Mouse (Mus musculus): ENCODE measurements around the gene Rcan2. TPM values are rescaled to one million over a fixed set of nuclear protein-coding genes. Genes with fewer than 3 reads are reported as not detected.

The Rcan2 gene
- polyA plus RNA-seq, 1 experiment from 2014 or later, result 57.7 TPM

DNA sequence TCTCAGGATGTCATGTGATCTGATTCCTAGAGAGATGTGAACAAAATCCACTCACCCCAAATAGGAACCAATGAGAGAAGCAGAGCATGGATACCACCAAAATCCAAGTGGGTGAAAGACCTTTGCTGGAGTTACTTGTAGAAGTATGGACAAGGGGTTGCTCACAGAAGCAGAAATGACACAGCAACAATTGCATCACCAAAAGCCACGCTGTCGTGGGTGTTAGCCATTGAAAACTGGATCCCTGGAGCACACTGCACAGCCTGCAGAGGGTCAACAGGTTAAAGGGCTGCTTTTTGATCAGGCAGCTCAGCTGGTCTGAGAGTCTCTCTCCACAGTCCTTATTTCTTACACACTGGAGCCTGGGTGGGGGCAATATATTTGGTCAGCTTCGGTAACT lies 274.4 kb downstream of the Rcan2 start:
- Histone ChIP-seq H3K36me3 (ENCODE audit: control insufficient read depth, insufficient read depth, low read length) (no peaks in the 10 kb centered on the region), H3K9ac (ENCODE audit: low read length) (no peak overlapping the region), H3K9me3 (ENCODE audit: control insufficient read depth, low read length) (no peaks in the 10 kb centered on the region), H3K27ac (replicated peaks in 1 of 2; ENCODE audit: control insufficient read depth in 1 of 2, insufficient read depth in 1 of 2, low read depth in 2 of 2, low read length in 2 of 2) (no peak overlapping the region), H3K4me1 (ENCODE audit: control insufficient read depth in 2 of 2, insufficient read depth in 2 of 2, low read length in 2 of 2) (no peaks in the 10 kb centered on the region; a peak in 1 of 4 replicates), H3K4me3 (ENCODE audit: control insufficient read depth in 1 of 2, insufficient read depth in 1 of 2, low read depth in 1 of 2, low read length in 2 of 2) (no peak overlapping the region), H3K4me2 (ENCODE audit: low read length) (no peak overlapping the region), H3K27me3 (ENCODE audit: control insufficient read depth, insufficient read depth, low read length) (no peaks in the 10 kb centered on the region)
- WGBS, result 85% methylated on average over 3 of the region's 3 CpGs
- ATAC-seq (ENCODE audit: insufficient number of reproducible peaks, insufficient read depth, low FRiP score, low read depth), result no peak

DNA sequence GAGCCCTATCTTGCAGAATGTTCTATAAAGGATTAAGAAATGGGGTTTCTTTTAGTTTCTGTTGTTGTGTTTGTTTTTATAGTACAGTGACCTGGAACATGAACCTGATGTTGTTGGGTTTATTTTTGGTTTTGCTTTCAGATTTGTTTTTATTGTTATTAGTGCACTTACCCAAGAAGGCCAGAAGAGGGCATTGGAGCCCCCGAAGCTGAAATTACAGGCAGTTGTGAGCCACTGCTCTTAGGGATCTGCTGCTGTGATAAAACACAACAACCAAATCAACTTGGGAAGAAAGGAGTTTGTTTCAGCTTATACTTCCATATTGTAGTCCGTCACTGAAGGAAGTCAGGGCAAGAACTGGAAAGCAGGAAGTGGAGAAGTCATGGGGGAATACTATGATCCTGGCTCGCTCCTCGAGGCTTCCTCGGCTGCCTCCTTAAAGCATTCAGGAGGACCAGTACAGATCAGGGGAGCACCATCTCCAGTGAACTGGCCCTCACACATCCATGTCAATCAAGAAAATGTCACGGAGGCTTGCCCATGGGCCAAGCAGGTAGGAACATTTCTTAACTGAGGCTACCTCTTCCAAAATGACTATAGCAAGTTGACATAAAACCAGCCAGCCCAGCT lies 275.0 kb downstream of the Rcan2 start:
- Histone ChIP-seq H3K9ac (ENCODE audit: low read length) (no peak overlapping the region), H3K36me3 (ENCODE audit: control insufficient read depth, insufficient read depth, low read length) (peaks cover 4% of the 10 kb centered on the region; the same call in 1 of the 2 replicates), H3K4me3 (ENCODE audit: control insufficient read depth in 1 of 2, insufficient read depth in 1 of 2, low read depth in 1 of 2, low read length in 2 of 2) (no peak overlapping the region), H3K27me3 (ENCODE audit: control insufficient read depth, insufficient read depth, low read length) (no peaks in the 10 kb centered on the region), H3K4me2 (ENCODE audit: low read length) (peak overlapping the region; percentile 22; the same call in 1 of the 2 replicates), H3K9me3 (ENCODE audit: control insufficient read depth, low read length) (no peaks in the 10 kb centered on the region), H3K4me1 (ENCODE audit: control insufficient read depth in 2 of 2, insufficient read depth in 2 of 2, low read length in 2 of 2) (no peaks in the 10 kb centered on the region; a peak in 1 of 4 replicates), H3K27ac (replicated peaks in 1 of 2; ENCODE audit: control insufficient read depth in 1 of 2, insufficient read depth in 1 of 2, low read depth in 2 of 2, low read length in 2 of 2) (no peak overlapping the region)
- 45% methylated on average over 6 of the region's 6 CpGs for WGBS
- ATAC-seq (ENCODE audit: insufficient number of reproducible peaks, insufficient read depth, low FRiP score, low read depth), result no peak

DNA sequence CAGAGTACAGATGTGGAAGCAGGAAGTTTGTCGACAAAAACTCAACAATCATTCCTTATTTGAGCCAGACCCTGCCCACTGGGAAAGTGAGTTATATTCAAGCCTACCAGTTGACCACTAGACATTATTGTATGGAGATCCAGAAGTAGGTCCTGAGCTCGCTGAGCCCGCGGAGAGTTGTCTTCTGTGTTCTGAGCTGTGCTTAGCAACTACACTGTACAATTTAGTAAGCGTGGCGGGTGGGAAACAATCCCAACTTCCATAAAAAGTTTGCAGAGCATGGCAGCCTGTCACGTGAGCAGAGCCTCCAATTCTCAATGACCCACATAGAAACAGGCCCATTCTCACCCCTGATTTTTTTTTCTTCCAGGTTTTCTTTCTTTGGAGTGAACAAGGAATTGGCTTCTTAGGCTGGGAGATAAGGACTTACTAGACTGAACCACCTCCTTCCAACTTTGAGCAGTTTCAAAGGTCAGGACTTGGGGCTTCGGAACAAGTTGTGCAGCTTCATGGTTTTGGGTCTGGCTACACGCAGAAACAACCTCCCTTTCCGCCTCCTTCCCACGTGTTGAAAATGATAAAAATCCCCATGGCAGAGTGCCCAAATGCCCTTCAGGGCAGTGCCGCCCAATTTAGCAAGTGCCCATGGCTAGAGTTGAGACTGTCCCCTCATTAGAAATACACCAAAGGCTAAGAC lies 276.1 kb downstream of the Rcan2 start:
- H3K9me3 ChIP-seq (ENCODE audit: control insufficient read depth, low read length), result no peaks in the 10 kb centered on the region
- H3K4me3 ChIP-seq (ENCODE audit: control insufficient read depth in 1 of 2, insufficient read depth in 1 of 2, low read depth in 1 of 2, low read length in 2 of 2), result no peak overlapping the region
- no peak overlapping the region for H3K9ac ChIP-seq (ENCODE audit: low read length)
- WGBS, result 70% methylated on average over 12 of the region's 12 CpGs
- H3K36me3 ChIP-seq (ENCODE audit: control insufficient read depth, insufficient read depth, low read length), result peaks cover 7% of the 10 kb centered on the region; the same call in 1 of the 2 replicates
- no peak overlapping the region for H3K4me2 ChIP-seq (ENCODE audit: low read length)
- H3K27ac ChIP-seq (replicated peaks in 1 of 2; ENCODE audit: control insufficient read depth in 1 of 2, insufficient read depth in 1 of 2, low read depth in 2 of 2, low read length in 2 of 2), result no peak overlapping the region
- H3K4me1 ChIP-seq (ENCODE audit: control insufficient read depth in 2 of 2, insufficient read depth in 2 of 2, low read length in 2 of 2), result no peaks in the 10 kb centered on the region; a peak in 1 of 4 replicates
- no peaks in the 10 kb centered on the region for H3K27me3 ChIP-seq (ENCODE audit: control insufficient read depth, insufficient read depth, low read length)
- no peak for ATAC-seq (ENCODE audit: insufficient number of reproducible peaks, insufficient read depth, low FRiP score, low read depth)

DNA sequence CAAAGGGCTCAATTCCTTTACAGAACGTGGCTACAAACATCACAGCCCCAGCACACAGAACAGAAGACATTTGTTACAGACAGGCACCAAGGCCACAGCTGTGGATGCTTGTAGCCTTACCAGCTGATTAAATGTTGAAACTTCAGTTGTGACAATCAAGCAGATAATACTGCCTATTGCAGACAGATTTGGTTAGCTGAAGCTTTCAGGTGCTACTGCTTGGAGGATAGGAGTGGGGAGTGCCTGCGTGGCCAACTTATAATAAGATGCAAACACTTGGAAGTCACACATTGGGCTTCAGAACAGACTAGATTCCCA lies 276.7 kb downstream of the Rcan2 start:
- Histone ChIP-seq H3K9me3 (ENCODE audit: control insufficient read depth, low read length) (no peaks in the 10 kb centered on the region), H3K4me1 (ENCODE audit: control insufficient read depth in 2 of 2, insufficient read depth in 2 of 2, low read length in 2 of 2) (no peaks in the 10 kb centered on the region; a peak in 1 of 4 replicates), H3K27me3 (ENCODE audit: control insufficient read depth, insufficient read depth, low read length) (no peaks in the 10 kb centered on the region), H3K4me3 (ENCODE audit: control insufficient read depth in 1 of 2, insufficient read depth in 1 of 2, low read depth in 1 of 2, low read length in 2 of 2) (no peak overlapping the region), H3K36me3 (ENCODE audit: control insufficient read depth, insufficient read depth, low read length) (peaks cover 9% of the 10 kb centered on the region; the same call in 1 of the 2 replicates), H3K27ac (replicated peaks in 1 of 2; ENCODE audit: control insufficient read depth in 1 of 2, insufficient read depth in 1 of 2, low read depth in 2 of 2, low read length in 2 of 2) (no peak overlapping the region), H3K9ac (ENCODE audit: low read length) (no peak overlapping the region), H3K4me2 (ENCODE audit: low read length) (no peak overlapping the region)
- 71% methylated on average over 2 of the region's 2 CpGs for WGBS
- ATAC-seq (ENCODE audit: insufficient number of reproducible peaks, insufficient read depth, low FRiP score, low read depth), result no peak

DNA sequence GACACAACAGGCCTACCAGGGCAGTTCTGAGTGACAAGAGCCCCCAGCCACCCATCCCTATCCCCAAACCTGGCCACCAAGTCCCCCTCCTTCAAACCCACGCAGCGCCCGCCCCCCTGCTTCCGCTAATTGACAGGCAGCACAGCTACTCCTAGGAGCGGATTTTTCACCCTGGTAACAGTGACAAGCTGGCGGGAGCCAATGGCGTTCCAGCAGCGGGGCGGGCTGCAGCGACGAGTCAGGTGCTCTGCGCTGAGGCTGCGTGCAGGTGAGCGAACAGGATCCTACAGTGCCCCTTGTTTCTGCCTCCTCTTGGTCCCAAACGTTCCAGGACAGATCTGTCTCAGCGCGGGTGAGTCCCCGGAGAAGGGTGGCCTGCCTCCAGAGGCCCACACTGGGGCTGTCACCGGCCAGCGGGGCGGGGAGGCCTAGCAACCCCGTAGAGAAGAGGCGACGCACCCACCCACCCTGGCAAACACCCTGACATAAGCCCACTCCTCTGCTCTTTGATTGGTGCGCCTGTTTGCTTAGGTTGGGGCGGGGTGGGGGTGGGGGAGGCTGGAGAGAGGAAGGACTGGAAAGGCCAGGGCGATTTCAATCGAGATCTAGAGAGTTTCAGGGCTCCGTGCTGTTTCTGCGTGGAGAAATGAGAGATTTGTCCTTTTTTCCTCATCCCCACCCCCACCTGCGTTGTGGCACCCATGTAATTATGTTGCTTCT lies 277.6 kb downstream of the Rcan2 start, which contains the start of gene Enpp5:
TSS of gene Enpp5 (plus strand) at position 183 of the 720 bp plus-strand sequence.
- WGBS, result 2% methylated on average over 29 of the region's 31 CpGs
- ATAC-seq (ENCODE audit: insufficient number of reproducible peaks, insufficient read depth, low FRiP score, low read depth), result peak; percentile 78
- Histone ChIP-seq H3K4me3 (ENCODE audit: control insufficient read depth in 1 of 2, insufficient read depth in 1 of 2, low read depth in 1 of 2, low read length in 2 of 2) (peak within 1 kb of the TSS; percentile 53 to 69), H3K27me3 (ENCODE audit: control insufficient read depth, insufficient read depth, low read length) (no peaks in the 10 kb centered on the region), H3K4me1 (ENCODE audit: control insufficient read depth in 2 of 2, insufficient read depth in 2 of 2, low read length in 2 of 2) (no peaks in the 10 kb centered on the region; a peak in 1 of 4 replicates), H3K27ac (replicated peaks in 1 of 2; ENCODE audit: control insufficient read depth in 1 of 2, insufficient read depth in 1 of 2, low read depth in 2 of 2, low read length in 2 of 2) (no peak within 1 kb of the TSS), H3K9me3 (ENCODE audit: control insufficient read depth, low read length) (no peaks in the 10 kb centered on the region), H3K36me3 (ENCODE audit: control insufficient read depth, insufficient read depth, low read length) (peaks cover 13% of the 10 kb centered on the region), H3K4me2 (ENCODE audit: low read length) (peak within 1 kb of the TSS; percentile 90), H3K9ac (ENCODE audit: low read length) (peak within 1 kb of the TSS; percentile 87)

DNA sequence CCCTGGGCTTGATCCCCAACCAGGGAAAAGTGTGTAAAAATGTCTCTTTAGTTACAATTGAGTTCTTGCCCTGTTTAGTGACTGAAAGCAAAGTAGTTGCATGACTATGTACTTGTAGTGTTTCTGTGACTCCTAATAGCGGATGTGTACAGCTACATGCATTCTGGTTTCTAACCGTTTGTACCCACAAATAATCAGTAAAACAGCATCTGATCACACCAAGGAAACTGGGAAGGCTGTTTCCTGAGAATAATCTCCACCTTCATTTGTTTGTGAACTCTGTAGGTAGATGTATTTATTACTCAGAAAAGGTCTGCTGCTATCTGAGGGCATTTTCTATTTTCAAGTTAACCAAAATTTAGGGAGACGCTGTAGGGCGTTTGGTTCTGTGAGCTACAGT lies 282.0 kb downstream of the Rcan2 start:
- H3K4me2 ChIP-seq (ENCODE audit: low read length), result no peak overlapping the region
- no peak overlapping the region for H3K9ac ChIP-seq (ENCODE audit: low read length)
- H3K4me1 ChIP-seq (ENCODE audit: control insufficient read depth in 2 of 2, insufficient read depth in 2 of 2, low read length in 2 of 2), result no peaks in the 10 kb centered on the region
- H3K27me3 ChIP-seq (ENCODE audit: control insufficient read depth, insufficient read depth, low read length), result no peaks in the 10 kb centered on the region
- no peak for ATAC-seq (ENCODE audit: insufficient number of reproducible peaks, insufficient read depth, low FRiP score, low read depth)
- peaks cover 18% of the 10 kb centered on the region for H3K36me3 ChIP-seq (ENCODE audit: control insufficient read depth, insufficient read depth, low read length)
- H3K27ac ChIP-seq (replicated peaks in 1 of 2; ENCODE audit: control insufficient read depth in 1 of 2, insufficient read depth in 1 of 2, low read depth in 2 of 2, low read length in 2 of 2), result no peak overlapping the region
- H3K4me3 ChIP-seq (ENCODE audit: control insufficient read depth in 1 of 2, insufficient read depth in 1 of 2, low read depth in 1 of 2, low read length in 2 of 2), result no peak overlapping the region
- 84% methylated on average over 4 of the region's 4 CpGs for WGBS
- H3K9me3 ChIP-seq (ENCODE audit: control insufficient read depth, low read length), result no peaks in the 10 kb centered on the region

DNA sequence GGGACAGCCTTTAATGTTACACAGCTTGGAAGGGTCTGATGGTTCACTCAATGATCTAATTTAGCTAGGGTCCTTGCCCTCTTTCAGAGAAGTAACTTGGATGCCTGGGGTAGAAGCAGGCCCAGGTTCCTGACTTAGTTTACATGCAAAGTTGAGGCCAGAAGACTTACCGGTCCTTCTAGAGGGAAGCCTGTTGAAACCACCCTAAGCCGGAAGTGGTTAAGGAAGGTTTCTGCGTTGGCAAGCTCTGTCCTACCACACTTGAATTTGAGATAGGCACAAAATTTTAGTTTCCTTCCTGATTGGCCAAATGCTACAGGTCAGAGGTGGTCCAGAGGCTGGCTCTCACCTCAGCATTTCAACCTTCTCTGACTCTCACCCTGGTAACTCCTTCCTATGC lies 287.1 kb downstream of the Rcan2 start:
- no peak overlapping the region for H3K27ac ChIP-seq (replicated peaks in 1 of 2; ENCODE audit: control insufficient read depth in 1 of 2, insufficient read depth in 1 of 2, low read depth in 2 of 2, low read length in 2 of 2)
- H3K36me3 ChIP-seq (ENCODE audit: control insufficient read depth, insufficient read depth, low read length), result peaks cover 4% of the 10 kb centered on the region; the same call in 1 of the 2 replicates
- H3K4me2 ChIP-seq (ENCODE audit: low read length), result no peak overlapping the region
- no peak overlapping the region for H3K9ac ChIP-seq (ENCODE audit: low read length)
- H3K4me1 ChIP-seq (ENCODE audit: control insufficient read depth in 2 of 2, insufficient read depth in 2 of 2, low read length in 2 of 2), result no peaks in the 10 kb centered on the region
- no peaks in the 10 kb centered on the region for H3K27me3 ChIP-seq (ENCODE audit: control insufficient read depth, insufficient read depth, low read length)
- WGBS, result 88% methylated on average over 3 of the region's 3 CpGs
- H3K4me3 ChIP-seq (ENCODE audit: control insufficient read depth in 1 of 2, insufficient read depth in 1 of 2, low read depth in 1 of 2, low read length in 2 of 2), result no peak overlapping the region
- H3K9me3 ChIP-seq (ENCODE audit: control insufficient read depth, low read length), result no peaks in the 10 kb centered on the region
- ATAC-seq (ENCODE audit: insufficient number of reproducible peaks, insufficient read depth, low FRiP score, low read depth), result no peak

All from heart, embryonic 14.5 days (tissue).